Mouse (Mus musculus): ENCODE measurements around the gene Zfp599.
A peak's percentile ranks its signal among the peaks of the same experiment; 100 is the strongest.
"Not testable (repeated sequence)": the region's sequence is repeated elsewhere in the genome, so short reads cannot be mapped to it uniquely, and the experiment has no call there.

The Zfp599 gene

GRCm38 (mm10) chr9:22259184-22260091, at the start of gene Zfp599:
Gene Zfp599, minus strand, starts transcription at chr9:22259895.
- DNase-seq = peak; percentile 48

- DNase-seq = not testable (repeated sequence)
These were observed 48.2 kb upstream of the Zfp599 start for GRCm38 (mm10) chr9:22307920-22308262.

- peak; percentile 93 for DNase-seq
These were observed 47.6 kb upstream of the Zfp599 start, which contains the start of gene Zfp810 for GRCm38 (mm10) chr9:22307156-22307919. Gene Zfp810, minus strand, starts transcription at chr9:22307648.

- DNase-seq = no peak
These were observed 47.0 kb upstream of the Zfp599 start for GRCm38 (mm10) chr9:22306726-22307125.

- no peak for DNase-seq
These were observed 42.5 kb upstream of the Zfp599 start for GRCm38 (mm10) chr9:22302199-22302598.

GRCm38 (mm10) chr9:22278733-22279132, 19.0 kb upstream of the Zfp599 start:
- DNase-seq = no peak

GRCm38 (mm10) chr9:22268886-22269285, 9.2 kb upstream of the Zfp599 start:
- DNase-seq = no peak

- DNase-seq = no peak
These were observed 2.9 kb upstream of the Zfp599 start for GRCm38 (mm10) chr9:22262611-22263010.

- no peak for DNase-seq
These were observed 1.9 kb upstream of the Zfp599 start for GRCm38 (mm10) chr9:22261594-22261993.

GRCm38 (mm10) chr9:22260092-22260422, 362 bp upstream of the Zfp599 start:
- no peak for DNase-seq

- DNase-seq = no peak
These were observed 911 bp downstream of the Zfp599 start for GRCm38 (mm10) chr9:22258784-22259183.

- no peak for DNase-seq
These were observed 3.1 kb downstream of the Zfp599 start for GRCm38 (mm10) chr9:22256579-22256978.

GRCm38 (mm10) chr9:22244242-22244641, 15.5 kb downstream of the Zfp599 start:
- no peak for DNase-seq

- no peak for DNase-seq
These were observed 19.7 kb downstream of the Zfp599 start for GRCm38 (mm10) chr9:22240001-22240400.

- no peak for DNase-seq
These were observed 29.1 kb downstream of the Zfp599 start for GRCm38 (mm10) chr9:22230556-22230955.

- DNase-seq = no peak
These were observed 29.6 kb downstream of the Zfp599 start for GRCm38 (mm10) chr9:22230061-22230460.

GRCm38 (mm10) chr9:22229386-22230026, 30.2 kb downstream of the Zfp599 start:
- no peak for DNase-seq

- no peak for DNase-seq
These were observed 32.8 kb downstream of the Zfp599 start for GRCm38 (mm10) chr9:22226846-22227245.

GRCm38 (mm10) chr9:22226389-22226673, 33.4 kb downstream of the Zfp599 start:
- not testable (repeated sequence) for DNase-seq

GRCm38 (mm10) chr9:22225581-22226388, 33.9 kb downstream of the Zfp599 start, which contains the start of gene Zfp809:
Gene Zfp809, plus strand, starts transcription at chr9:22225714.
- peak; percentile 98 for DNase-seq

- DNase-seq = no peak
These were observed 34.9 kb downstream of the Zfp599 start for GRCm38 (mm10) chr9:22224536-22225503.

GRCm38 (mm10) chr9:22224066-22224465, 35.6 kb downstream of the Zfp599 start:
- DNase-seq = no peak

Measured in right cerebral cortex, postnatal 25 days (tissue).